8 mouse cellular contexts compared by ENCODE assay signal in the genomic region with DNA sequence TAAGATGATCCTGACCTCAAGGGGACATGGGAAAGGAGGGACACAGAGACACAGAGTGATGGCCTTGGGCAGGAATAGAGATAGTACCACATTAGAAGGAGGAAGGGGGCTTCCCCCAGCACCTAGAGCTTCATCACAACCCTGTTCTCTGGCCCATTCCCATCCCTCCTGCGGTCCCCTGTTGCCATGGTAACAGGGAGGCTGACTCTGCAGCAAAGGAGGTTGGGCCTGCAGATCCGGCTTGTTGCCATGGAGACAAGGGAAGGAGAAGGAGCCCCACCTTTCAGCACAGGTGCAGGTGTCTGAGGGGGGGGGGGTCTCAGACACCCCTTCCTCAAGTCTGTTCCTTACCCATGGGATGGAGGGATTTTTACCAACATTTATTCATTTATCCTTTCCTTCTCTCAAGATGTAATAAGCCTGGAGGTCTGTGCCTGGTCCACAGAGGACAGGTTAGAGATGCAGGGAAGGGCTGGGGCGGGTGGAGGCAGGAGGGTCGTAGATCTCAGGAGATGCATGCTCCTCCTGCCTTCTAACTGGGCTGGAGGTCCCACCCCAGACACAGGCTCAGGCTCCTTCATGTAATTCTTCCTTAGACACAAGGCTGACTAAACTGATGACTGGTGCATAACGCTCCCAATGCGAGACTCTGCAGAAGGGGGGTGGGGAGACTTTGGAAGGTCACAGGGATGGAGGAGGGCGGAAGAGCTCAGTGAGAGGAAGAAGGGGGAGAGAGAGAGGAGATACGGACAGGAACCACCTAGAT. TPM values are rescaled to one million over a fixed set of nuclear protein-coding genes. Genes with fewer than 3 reads are reported as not detected.
DNase-seq lines count a peak whose midpoint lies in the region; ATAC-seq and TF ChIP-seq lines count a peak whose summit lies in the region.

No protein-coding gene starts in this region.

- H3K27ac ChIP-seq in lung, embryonic 14.5 days (ENCODE audit: low read depth) = no peak overlapping the region
- H3K27ac ChIP-seq in hindbrain, embryonic 13.5 days = peak overlapping the region; percentile 99
- H3K27ac ChIP-seq in midbrain, embryonic 12.5 days (replicated peaks) = peak overlapping the region; percentile 94

- no peaks in the 10 kb centered on the region for H3K9me3 ChIP-seq in lung, embryonic 14.5 days (ENCODE audit: low read depth, low read length)
- no peaks in the 10 kb centered on the region for H3K9me3 ChIP-seq in hindbrain, embryonic 13.5 days
- no peaks in the 10 kb centered on the region for H3K9me3 ChIP-seq in midbrain, embryonic 12.5 days

- no peak overlapping the region for H3K9ac ChIP-seq in lung, embryonic 14.5 days
- H3K9ac ChIP-seq in hindbrain, embryonic 13.5 days = peak overlapping the region; percentile 77
- peak overlapping the region; percentile 50; the same call in 1 of the 2 replicates for H3K9ac ChIP-seq in midbrain, embryonic 12.5 days (replicated peaks)

- H3K4me2 ChIP-seq in lung, embryonic 14.5 days = no peak overlapping the region
- H3K4me2 ChIP-seq in hindbrain, embryonic 13.5 days = peak overlapping the region; percentile 62
- H3K4me2 ChIP-seq in midbrain, embryonic 12.5 days (replicated peaks) = peak overlapping the region; percentile 64

- TF ChIP-seq CTCF in lung, embryonic 14.5 days (IDR thresholded peaks at IDR 0.05; ENCODE audit: low read depth) = no peak

- peaks cover 87% of the 10 kb centered on the region for H3K27me3 ChIP-seq in lung, embryonic 14.5 days (ENCODE audit: insufficient read depth, low read length)
- peaks cover 39% of the 10 kb centered on the region for H3K27me3 ChIP-seq in hindbrain, embryonic 13.5 days
- peaks cover 88% of the 10 kb centered on the region for H3K27me3 ChIP-seq in midbrain, embryonic 12.5 days

- H3K4me3 ChIP-seq in lung, embryonic 14.5 days (ENCODE audit: low read depth, low read length) = no peak overlapping the region
- H3K4me3 ChIP-seq in hindbrain, embryonic 13.5 days = peak overlapping the region; percentile 32
- H3K4me3 ChIP-seq in midbrain, embryonic 12.5 days = peak overlapping the region; percentile 22; the same call in 1 of the 2 replicates

- DNase-seq in lung, embryonic 14.5 days = peak; percentile 11
- DNase-seq in lung, postnatal 36 days = no peak
- DNase-seq in testis, postnatal 14 days (ENCODE audit: low spot score) = no peak
- DNase-seq in spleen, postnatal 36 days (ENCODE audit: low spot score in 2 of 2) = no peak

- 27% methylated on average over 8 of the region's 8 CpGs for WGBS in lung, embryonic 14.5 days
- WGBS in hindbrain, embryonic 13.5 days = 10% methylated on average over 8 of the region's 8 CpGs
- 14% methylated on average over 8 of the region's 8 CpGs for WGBS in midbrain, embryonic 12.5 days

- H3K4me1 ChIP-seq in lung, embryonic 14.5 days (ENCODE audit: insufficient read depth) = no peaks in the 10 kb centered on the region
- H3K4me1 ChIP-seq in hindbrain, embryonic 13.5 days (replicated peaks) = peaks cover 80% of the 10 kb centered on the region
- peaks cover 77% of the 10 kb centered on the region for H3K4me1 ChIP-seq in midbrain, embryonic 12.5 days

- no peak for ATAC-seq in lung, embryonic 14.5 days (ENCODE audit: insufficient read depth)
- peak; percentile 45 for ATAC-seq in hindbrain, embryonic 13.5 days (ENCODE audit: low FRiP score)
- peak; percentile 25; the same call in 1 of the 2 replicates for ATAC-seq in midbrain, embryonic 12.5 days (ENCODE audit: low FRiP score, low read depth)
- no peak for ATAC-seq in inflammation-experienced regulatory T-cells, adult 6 months
- no peak for ATAC-seq in CD4-positive, CD25-positive, alpha-beta regulatory T cell, adult 4 months

- no peaks in the 10 kb centered on the region; the same call in 1 of the 2 replicates for H3K36me3 ChIP-seq in lung, embryonic 14.5 days (ENCODE audit: insufficient read depth)
- peaks cover 25% of the 10 kb centered on the region for H3K36me3 ChIP-seq in hindbrain, embryonic 13.5 days
- peaks cover 11% of the 10 kb centered on the region for H3K36me3 ChIP-seq in midbrain, embryonic 12.5 days

RNA-seq across cellular contexts. Expression of a gene that starts 2.0 kb away (rescaled TPM):
- 0.74 and 0.89 TPM in 2 replicates for polyA plus RNA-seq in lung, embryonic 14.5 days (2014; fragmentation: Nextera tagmentation; extraction: Ambion mirVana)
- 253 and 258 TPM in 2 replicates for polyA plus RNA-seq in hindbrain, embryonic 13.5 days (2015; fragmentation: Nextera tagmentation; extraction: Ambion mirVana)
- 77.8 and 86.3 TPM in 2 replicates for polyA plus RNA-seq in midbrain, embryonic 12.5 days (2016; fragmentation: Nextera tagmentation; extraction: Ambion mirVana)
- polyA plus RNA-seq in inflammation-experienced regulatory T-cells, adult 6 months (2017; shearing (Covaris generic)) = 1 to 10 TPM in 2 of 3 experiments, under 1 TPM in 1; 0.62 to 3.6 (median 3.4) TPM
- 1 to 10 TPM; 2.3 TPM for polyA plus RNA-seq in CD4-positive, CD25-positive, alpha-beta regulatory T cell, adult 4 months (2017; shearing (Covaris generic))

RNA-seq across cellular contexts. Expression of a gene that starts 35.2 kb away (rescaled TPM):
- 130 and 131 TPM in 2 replicates for polyA plus RNA-seq in lung, embryonic 14.5 days (2014; fragmentation: Nextera tagmentation; extraction: Ambion mirVana)
- polyA plus RNA-seq in hindbrain, embryonic 13.5 days (2015; fragmentation: Nextera tagmentation; extraction: Ambion mirVana) = 220 and 226 TPM in 2 replicates
- polyA plus RNA-seq in midbrain, embryonic 12.5 days (2016; fragmentation: Nextera tagmentation; extraction: Ambion mirVana) = 111 and 118 TPM in 2 replicates
- 100 to 1,000 TPM; 119 to 244 (median 236) TPM for polyA plus RNA-seq in inflammation-experienced regulatory T-cells, adult 6 months (2017; shearing (Covaris generic))
- 100 to 1,000 TPM; 187 to 237 TPM for polyA plus RNA-seq in CD4-positive, CD25-positive, alpha-beta regulatory T cell, adult 4 months (2017; shearing (Covaris generic))

Comparison
In these comparisons a context has a peak if more than half of its experiments do, and no peak if none do; other contexts are left out.
1. ATAC-seq: peak in hindbrain, embryonic 13.5 days (single experiment) and midbrain, embryonic 12.5 days (single experiment); none in lung, embryonic 14.5 days (single experiment), inflammation-experienced regulatory T-cells, adult 6 months (single experiment) and CD4-positive, CD25-positive, alpha-beta regulatory T cell, adult 4 months (single experiment).
2. RNA of a gene that starts 2.0 kb away (polyA plus RNA-seq): 253 to 258 TPM in hindbrain, embryonic 13.5 days and 77.8 to 86.3 TPM in midbrain, embryonic 12.5 days; 0.62 to 3.6 TPM in inflammation-experienced regulatory T-cells, adult 6 months, 2.3 TPM in CD4-positive, CD25-positive, alpha-beta regulatory T cell, adult 4 months and 0.74 to 0.89 TPM in lung, embryonic 14.5 days; every median in the first group is over 10 times any median in the second.